Mouse (Mus musculus): Measurements from ENCODE around the gene Actr1a. TPM values are rescaled to one million over a fixed set of nuclear protein-coding genes. Genes with fewer than 3 reads are reported as not detected.

Actr1a gene
- 35.6 TPM for polyA plus RNA-seq (2014; fragmentation: Illumina TruSeq; extraction: RNeasy Lipid Tissue Mini Kit (QIAGEN cat#74804))

GRCm38 (mm10) chr19:46395109-46396009 is at the start of gene Actr1a:
Gene Actr1a (minus strand): TSS chr19:46395748.

GRCm38 (mm10) chr19:46396686-46397435 is 1.3 kb upstream of the Actr1a start, which contains the start of gene Sufu:
Gene Sufu (plus strand): TSS chr19:46396896.

GRCm38 (mm10) chr19:46350168-46350932 is 45.2 kb downstream of the Actr1a start, which contains the start of gene 2310034G01Rik:
Gene 2310034G01Rik (minus strand): TSS chr19:46350302.

GRCm38 (mm10) chr19:46338331-46338936 is 57.1 kb downstream of the Actr1a start, which contains the start of gene Cuedc2:
Gene Cuedc2 (minus strand): TSS chr19:46338702.

GRCm38 (mm10) chr19:46328081-46329030 is 67.2 kb downstream of the Actr1a start, which contains the start of gene Fbxl15:
Gene Fbxl15 (plus strand): TSS chr19:46328184.

Other genes with a start within 250 kb of the Actr1a start
- gene Pitx3, start 247.4 kb downstream of the Actr1a start, polyA plus RNA-seq (2014; fragmentation: Illumina TruSeq; extraction: RNeasy Lipid Tissue Mini Kit (QIAGEN cat#74804)): not detected
- 27.3 TPM for gene Gbf1, start 243.2 kb downstream of the Actr1a start, polyA plus RNA-seq (2014; fragmentation: Illumina TruSeq; extraction: RNeasy Lipid Tissue Mini Kit (QIAGEN cat#74804))
- 0.46 TPM for gene Nfkb2, start 91.4 kb downstream of the Actr1a start, polyA plus RNA-seq (2014; fragmentation: Illumina TruSeq; extraction: RNeasy Lipid Tissue Mini Kit (QIAGEN cat#74804))
- 3.6 TPM for gene Psd, start 68.6 kb downstream of the Actr1a start, polyA plus RNA-seq (2014; fragmentation: Illumina TruSeq; extraction: RNeasy Lipid Tissue Mini Kit (QIAGEN cat#74804))
- gene Fbxl15, start 67.6 kb downstream of the Actr1a start, polyA plus RNA-seq (2014; fragmentation: Illumina TruSeq; extraction: RNeasy Lipid Tissue Mini Kit (QIAGEN cat#74804)): not detected
- 2.9 TPM for gene Cuedc2, start 57.0 kb downstream of the Actr1a start, polyA plus RNA-seq (2014; fragmentation: Illumina TruSeq; extraction: RNeasy Lipid Tissue Mini Kit (QIAGEN cat#74804))
- 0.46 TPM for gene Mfsd13a, start 54.6 kb downstream of the Actr1a start, polyA plus RNA-seq (2014; fragmentation: Illumina TruSeq; extraction: RNeasy Lipid Tissue Mini Kit (QIAGEN cat#74804))
- 1.5 TPM for gene 2310034G01Rik, start 45.4 kb downstream of the Actr1a start, polyA plus RNA-seq (2014; fragmentation: Illumina TruSeq; extraction: RNeasy Lipid Tissue Mini Kit (QIAGEN cat#74804))
- gene Sufu, start 1.1 kb upstream of the Actr1a start, polyA plus RNA-seq (2014; fragmentation: Illumina TruSeq; extraction: RNeasy Lipid Tissue Mini Kit (QIAGEN cat#74804)): 8.0 TPM
- 10.9 TPM for gene Trim8, start 106.0 kb upstream of the Actr1a start, polyA plus RNA-seq (2014; fragmentation: Illumina TruSeq; extraction: RNeasy Lipid Tissue Mini Kit (QIAGEN cat#74804))
- gene Arl3, start 177.4 kb upstream of the Actr1a start, polyA plus RNA-seq (2014; fragmentation: Illumina TruSeq; extraction: RNeasy Lipid Tissue Mini Kit (QIAGEN cat#74804)): 174 TPM
- 13.5 TPM for gene Sfxn2, start 177.6 kb upstream of the Actr1a start, polyA plus RNA-seq (2014; fragmentation: Illumina TruSeq; extraction: RNeasy Lipid Tissue Mini Kit (QIAGEN cat#74804))
- 8.7 TPM for gene Wbp1l, start 203.3 kb upstream of the Actr1a start, polyA plus RNA-seq (2014; fragmentation: Illumina TruSeq; extraction: RNeasy Lipid Tissue Mini Kit (QIAGEN cat#74804))